Mouse (Mus musculus): ENCODE data around the gene Tlx2. TPM values are rescaled to one million over a fixed set of nuclear protein-coding genes. Genes with fewer than 3 reads are reported as not detected.

Tlx2 gene
- not detected in 2 replicates for total RNA-seq (2012; rRNA removed)
- total RNA-seq (2014; rRNA removed), result not detected in 2 replicates
- not detected in 2 replicates for polyA plus RNA-seq (2012; ENCODE audit: insufficient read length, low read depth)

GRCm38 (mm10) chr6:83070247-83070310 is at the start of gene Tlx2:
Gene Tlx2 (minus strand): TSS chr6:83070293.
- H3K4me3 ChIP-seq (replicated peaks in 1 of 3; ENCODE audit: low read depth in 2 of 3, low read length in 2 of 3, poor library complexity in 1 of 3), result no peak within 1 kb of the TSS
- H3K4me2 ChIP-seq (ENCODE audit: insufficient read depth, low read depth, poor library complexity, severe bottlenecking), result no peak within 1 kb of the TSS
- H3K79me2 ChIP-seq (replicated peaks; ENCODE audit: control insufficient read depth, extremely low read depth, insufficient read depth, poor library complexity, severe bottlenecking), result no peaks in the 10 kb centered on the region
- no peak within 1 kb of the TSS for H3K9ac ChIP-seq (ENCODE audit: insufficient read depth, low read depth)
- DNase-seq (ENCODE audit: extremely low read depth), result no peak
- H3K36me3 ChIP-seq (replicated peaks in 1 of 2; ENCODE audit: control insufficient read depth in 1 of 2, insufficient read depth in 1 of 2, low read length in 1 of 2), result peaks cover 0 to 20% of the 10 kb centered on the region in 2 experiments
- peaks cover 33% of the 10 kb centered on the region for H3K9me3 ChIP-seq (replicated peaks; ENCODE audit: low read length)
- H3K27ac ChIP-seq (ENCODE audit: insufficient read depth, low read depth), result no peak within 1 kb of the TSS
- no peaks in the 10 kb centered on the region for H3K27me3 ChIP-seq (replicated peaks)
- TF ChIP-seq PAX5 (IDR thresholded peaks at IDR 0.05; ENCODE audit: low read length) (no peak), NELFE (IDR thresholded peaks at IDR 0.05; ENCODE audit: low read depth, low read length) (no peak), KAT2A (IDR thresholded peaks at IDR 0.05; ENCODE audit: insufficient replicate concordance, low read length) (no peak), JUN (IDR thresholded peaks at IDR 0.05; ENCODE audit: insufficient read depth, low read depth, low read length) (no peak), ZC3H11A (IDR thresholded peaks at IDR 0.05; ENCODE audit: low read depth, low read length) (no peak), JUND (conservative IDR thresholded peaks at IDR 0.05; ENCODE audit: low read depth, low read length) (no peak), ETS1 (conservative IDR thresholded peaks at IDR 0.05; ENCODE audit: low read depth, low read length) (no peak), MAX (IDR thresholded peaks at IDR 0.05; ENCODE audit: low read length) (no peak), CHD1 (IDR thresholded peaks at IDR 0.05; ENCODE audit: low read depth, low read length) (no peak), CHD2 (IDR thresholded peaks at IDR 0.05; ENCODE audit: low read length) (no peak), USF2 (conservative IDR thresholded peaks at IDR 0.05; ENCODE audit: low read depth, low read length) (no peak), ZNF384 (IDR thresholded peaks at IDR 0.05; ENCODE audit: low read depth, low read length) (no peak), USF1 (IDR thresholded peaks at IDR 0.05; ENCODE audit: low read depth, low read length) (no peak), MYC (IDR thresholded peaks at IDR 0.05; ENCODE audit: low read depth, low read length) (no peak), MXI1 (IDR thresholded peaks at IDR 0.05; ENCODE audit: low read depth, low read length) (no peak)
- no peaks in the 10 kb centered on the region for H3K4me1 ChIP-seq (ENCODE audit: control insufficient read depth in 1 of 2, insufficient read depth in 2 of 2)
- dilution Hi-C loops (cut with MboI; ENCODE audit: extremely low pct_ligation_motif_present, extremely low pct_unique_long_range_greater_than_20kb, low sequenced_read_pairs) (no loop called here), in situ Hi-C loops (cut with MboI; ENCODE audit: low pct_ligation_motif_present, low pct_unique_long_range_greater_than_20kb, low sequenced_read_pairs) (no loop called here)

GRCm38 (mm10) chr6:83119734-83120051 is 49.6 kb upstream of the Tlx2 start:
- H3K4me1 ChIP-seq (ENCODE audit: control insufficient read depth in 1 of 2, insufficient read depth in 2 of 2), result peaks cover 27 to 75% of the 10 kb centered on the region in 2 experiments
- no peaks in the 10 kb centered on the region for H3K27me3 ChIP-seq (replicated peaks)
- no peak overlapping the region for H3K27ac ChIP-seq (ENCODE audit: insufficient read depth, low read depth)
- H3K4me3 ChIP-seq (replicated peaks in 1 of 3; ENCODE audit: low read depth in 2 of 3, low read length in 2 of 3, poor library complexity in 1 of 3), result no peak overlapping the region
- TF ChIP-seq ZNF384 (IDR thresholded peaks at IDR 0.05; ENCODE audit: low read depth, low read length) (no peak), PAX5 (IDR thresholded peaks at IDR 0.05; ENCODE audit: low read length) (no peak), SMC3 (IDR thresholded peaks at IDR 0.05; ENCODE audit: low read depth, low read length) (no peak), JUND (conservative IDR thresholded peaks at IDR 0.05; ENCODE audit: low read depth, low read length) (no peak), ZKSCAN1 (IDR thresholded peaks at IDR 0.05; ENCODE audit: borderline replicate concordance, low read depth, low read length) (no peak), POLR2AphosphoS2 (IDR thresholded peaks at IDR 0.05; ENCODE audit: low read depth, low read length) (no peak; the same call in 1 of the 2 replicates), CHD1 (IDR thresholded peaks at IDR 0.05; ENCODE audit: low read depth, low read length) (no peak), MAFK (IDR thresholded peaks at IDR 0.05; ENCODE audit: insufficient replicate concordance, low read length) (no peak), MXI1 (IDR thresholded peaks at IDR 0.05; ENCODE audit: low read depth, low read length) (no peak)
- in situ Hi-C loops (cut with MboI; ENCODE audit: low pct_ligation_motif_present, low pct_unique_long_range_greater_than_20kb, low sequenced_read_pairs) (loop anchor here (5.0 kb wide), 1 partner anchor 38 kb away; the partner anchor contains the start of genes 1700003E16Rik and Wdr54), dilution Hi-C loops (cut with MboI; ENCODE audit: extremely low pct_ligation_motif_present, extremely low pct_unique_long_range_greater_than_20kb, low sequenced_read_pairs) (no loop called here)
- H3K9me3 ChIP-seq (replicated peaks; ENCODE audit: low read length), result no peaks in the 10 kb centered on the region
- peaks cover 14% of the 10 kb centered on the region; the same call in 1 of the 2 replicates for H3K79me2 ChIP-seq (replicated peaks; ENCODE audit: control insufficient read depth, extremely low read depth, insufficient read depth, poor library complexity, severe bottlenecking)
- H3K4me2 ChIP-seq (ENCODE audit: insufficient read depth, low read depth, poor library complexity, severe bottlenecking), result no peak overlapping the region
- peaks cover 18 to 38% of the 10 kb centered on the region in 2 experiments for H3K36me3 ChIP-seq (replicated peaks in 1 of 2; ENCODE audit: control insufficient read depth in 1 of 2, insufficient read depth in 1 of 2, low read length in 1 of 2)
- DNase-seq (ENCODE audit: extremely low read depth), result no peak
- no peak overlapping the region for H3K9ac ChIP-seq (ENCODE audit: insufficient read depth, low read depth)

Data from CH12.LX (cell line).